36 mouse cellular contexts compared by ENCODE assay signal in the genomic region with DNA sequence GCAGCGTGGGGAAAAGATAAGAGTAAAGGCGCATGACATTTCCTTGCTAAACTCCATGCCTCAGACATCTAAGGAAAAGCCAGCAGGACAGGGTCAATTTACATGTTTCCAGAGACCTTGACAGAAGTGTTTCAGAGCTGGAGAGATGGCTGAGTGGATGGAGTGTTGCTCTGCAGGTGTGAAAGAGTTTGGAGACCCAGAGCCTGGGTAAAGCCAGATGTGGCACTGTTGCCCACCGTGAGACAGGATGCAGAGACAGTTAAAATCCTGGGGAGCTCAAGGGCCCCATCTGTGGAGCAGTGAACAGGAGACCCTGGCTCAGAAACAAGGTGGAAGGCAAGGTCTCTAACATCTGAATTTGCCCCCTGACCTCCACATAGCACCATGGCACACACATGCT. TPM values are rescaled to one million over a fixed set of nuclear protein-coding genes. Genes with fewer than 3 reads are reported as not detected.
"Had no signal": no experiment of that assay in that cellular context is flagged by ENCODE, and none has a peak within 500 bp of the region (broad histone marks: within the 10 kb centered on the region; RNA-seq: fewer than 3 reads in every experiment).

No protein-coding gene starts in this region.

- H3K4me2 ChIP-seq: heart, embryonic 11.5 days; heart, embryonic 12.5 days; heart, embryonic 13.5 days; heart, embryonic 15.5 days; hindbrain, embryonic 12.5 days; hindbrain, embryonic 13.5 days; hindbrain, embryonic 14.5 days; hindbrain, embryonic 15.5 days; intestine, embryonic 15.5 days; kidney, embryonic 15.5 days had no signal

- H3K4me3 ChIP-seq: heart, embryonic 10.5 days; heart, embryonic 12.5 days; heart, embryonic 13.5 days; heart, embryonic 15.5 days; hindbrain, embryonic 10.5 days; hindbrain, embryonic 12.5 days; hindbrain, embryonic 13.5 days; hindbrain, embryonic 15.5 days; intestine, embryonic 15.5 days; kidney, embryonic 15.5 days; layer of hippocampus, adult 2 months had no signal

- DNase-seq: heart, postnatal 10 days; heart, postnatal 14 days; heart, postnatal 36 days; heart, postnatal 4 days; kidney, adult 11 months; kidney, adult 18-20 months; kidney, adult 2 months; kidney, adult 8-10 months; kidney, adult 9 months; kidney, postnatal 10 days; kidney, postnatal 14 days; kidney, postnatal 25 days; kidney, postnatal 36 days; kidney, postnatal 4 days; layer of hippocampus, adult 9-11 months; layer of hippocampus, postnatal 36 days had no signal

- H3K4me1 ChIP-seq: heart, embryonic 15.5 days; hindbrain, embryonic 12.5 days; intestine, embryonic 15.5 days had no signal

- H3K9me3 ChIP-seq: heart, embryonic 10.5 days; heart, embryonic 12.5 days; heart, embryonic 13.5 days; heart, embryonic 15.5 days; hindbrain, embryonic 10.5 days; hindbrain, embryonic 12.5 days; hindbrain, embryonic 13.5 days; hindbrain, embryonic 15.5 days; intestine, embryonic 15.5 days; kidney, embryonic 15.5 days had no signal

- H3K9ac ChIP-seq: heart, embryonic 12.5 days; heart, embryonic 13.5 days; heart, embryonic 15.5 days; hindbrain, embryonic 12.5 days; hindbrain, embryonic 13.5 days; hindbrain, embryonic 14.5 days; hindbrain, embryonic 15.5 days; intestine, embryonic 15.5 days; kidney, embryonic 15.5 days had no signal

- H3K36me3 ChIP-seq: heart, embryonic 10.5 days; heart, embryonic 13.5 days; heart, embryonic 15.5 days; hindbrain, embryonic 12.5 days; hindbrain, embryonic 15.5 days; intestine, embryonic 15.5 days; kidney, embryonic 15.5 days had no signal

- H3K27me3 ChIP-seq: heart, embryonic 12.5 days; heart, embryonic 13.5 days; heart, embryonic 15.5 days; hindbrain, embryonic 12.5 days; hindbrain, embryonic 13.5 days; hindbrain, embryonic 15.5 days; intestine, embryonic 15.5 days; kidney, embryonic 15.5 days had no signal

- ATAC-seq: hindbrain, embryonic 16.5 days; hindbrain, postnatal 0 days; inflammation-experienced regulatory T-cells, adult 6 months; intestine, embryonic 15.5 days; intestine, embryonic 16.5 days; intestine, postnatal 0 days had no signal

- H3K27ac ChIP-seq: heart, embryonic 10.5 days; heart, embryonic 13.5 days; heart, embryonic 15.5 days; hindbrain, embryonic 10.5 days; hindbrain, embryonic 12.5 days; hindbrain, embryonic 13.5 days; hindbrain, postnatal 0 days; intestine, embryonic 15.5 days; kidney, embryonic 15.5 days; kidney, postnatal 0 days; layer of hippocampus, adult 2 months had no signal

RNA-seq across cellular contexts. Expression of a gene that starts 19.7 kb away (rescaled TPM):
- total RNA-seq: hematopoietic stem cell, adult 5-6 weeks had no signal
- polyA plus RNA-seq: inflammation-experienced regulatory T-cells, adult 6 months had no signal
